Mouse (Mus musculus) small intestine, adult 2 months (tissue): ENCODE measurements around the gene Chchd5. TPM values are rescaled to one million over a fixed set of nuclear protein-coding genes. Genes with fewer than 3 reads are reported as not detected.

ENCODE experiments used
- H3K27ac ChIP-seq: fragments of 200-500 bp; 2 replicates; pipeline ENCODE4 v1.5.1; 2012; ENCODE audit warnings: low read depth, low read length, control low read depth, inconsistent platforms; ENCODE audit not compliant: insufficient read depth
- H3K27me3 ChIP-seq: fragments of 200-500 bp; 2 replicates; pipeline ENCODE4 v1.6.1; 2012; ENCODE audit warnings: mild to moderate bottlenecking, moderate library complexity, low read length, inconsistent platforms; ENCODE audit not compliant: control insufficient read depth, insufficient read depth
- H3K36me3 ChIP-seq: fragments of 200-500 bp; 2 replicates; pipeline ENCODE4 v1.6.1; 2012; ENCODE audit warnings: mild to moderate bottlenecking, low read length, control low read depth, inconsistent platforms; ENCODE audit not compliant: control insufficient read depth, insufficient read depth
- H3K4me1 ChIP-seq: fragments of 200-500 bp; 2 replicates; pipeline ENCODE4 v1.6.1; 2012; ENCODE audit warnings: low read length, inconsistent platforms, mixed read lengths; ENCODE audit not compliant: control insufficient read depth, insufficient read depth, insufficient read length
- H3K4me3 ChIP-seq: fragments of 200-500 bp; 2 replicates; pipeline ENCODE4 v1.5.1; 2012; ENCODE audit warnings: low read depth, mild to moderate bottlenecking, control low read depth, inconsistent platforms, low read length, moderate library complexity
- CTCF ChIP-seq: fragments of 200-500 bp; IDR thresholded peaks from 2 replicates; pipeline ENCODE4 v1.5.1; 2012; ENCODE audit warnings: low read depth, mild to moderate bottlenecking, control low read depth, inconsistent platforms, low read length, moderate library complexity, mixed read lengths; ENCODE audit not compliant: insufficient replicate concordance, insufficient read length; ENCODE audit errors: extremely low read depth
- POLR2A ChIP-seq: fragments of 200-500 bp; IDR thresholded peaks from 2 replicates; pipeline ENCODE4 v1.6.1; 2012; ENCODE audit warnings: low read depth, mild to moderate bottlenecking, control low read depth, inconsistent platforms, low read length, moderate library complexity
- WGBS: fragments of 180-500 bp; shearing (Covaris S2); methylation state at CpG from one replicate; pipeline ENCODE4 v1.1.7; 2018; 5-methylcytosine and 5-hydroxymethylcytosine counted together
- polyA plus RNA-seq: library from polyadenylated mRNA; depleted of rRNA; stranded (reverse); fragments of >200 nt; gene quantifications from 2 replicates; pipeline ENCODE4 v1.2.3, GENCODE M21; 2012

The Chchd5 gene
- polyA plus RNA-seq, 1 experiment, result 21.0 TPM

GRCm38 (mm10) chr2:129093926-129094724 is 35.4 kb upstream of the Chchd5 start:
- no peak for TF ChIP-seq CTCF
- no peak for TF ChIP-seq POLR2A
- H3K27me3 ChIP-seq, result no peaks in the 10 kb centered on the region
- no peaks in the 10 kb centered on the region for H3K36me3 ChIP-seq
- no peak overlapping the region for H3K27ac ChIP-seq
- WGBS, result 84% methylated on average over 18 of the region's 18 CpGs
- no peaks in the 10 kb centered on the region for H3K4me1 ChIP-seq
- H3K4me3 ChIP-seq, result no peak overlapping the region

GRCm38 (mm10) chr2:129100784-129101310 is 28.7 kb upstream of the Chchd5 start, which contains the start of gene Polr1b:
Gene Polr1b, plus strand, starts transcription at chr2:129100995.
- Histone ChIP-seq H3K36me3 (peaks cover 12% of the 10 kb centered on the region), H3K27ac (no peak within 1 kb of the TSS), H3K4me3 (peak within 1 kb of the TSS; percentile 98), H3K27me3 (no peaks in the 10 kb centered on the region), H3K4me1 (no peaks in the 10 kb centered on the region; the same call in 1 of the 2 replicates)
- TF ChIP-seq CTCF (no peak), POLR2A (no peak)
- WGBS, result under 1% methylated on average over 35 of the region's 35 CpGs

GRCm38 (mm10) chr2:129112924-129113323 is 16.6 kb upstream of the Chchd5 start:
- TF ChIP-seq POLR2A (no peak), CTCF (no peak)
- Histone ChIP-seq H3K27me3 (no peaks in the 10 kb centered on the region), H3K36me3 (peaks cover 50% of the 10 kb centered on the region), H3K27ac (no peak overlapping the region), H3K4me3 (no peak overlapping the region), H3K4me1 (no peaks in the 10 kb centered on the region)
- WGBS, result 91% methylated on average over 5 of the region's 5 CpGs

- Histone ChIP-seq H3K27ac (no peak overlapping the region), H3K36me3 (peaks cover 54% of the 10 kb centered on the region), H3K4me1 (no peaks in the 10 kb centered on the region), H3K27me3 (no peaks in the 10 kb centered on the region), H3K4me3 (no peak overlapping the region)
- TF ChIP-seq POLR2A (no peak), CTCF (no peak)
- 95% methylated on average over 9 of the region's 9 CpGs for WGBS
Measured at GRCm38 (mm10) chr2:129115706-129116367, 13.7 kb upstream of the Chchd5 start.

- H3K4me1 ChIP-seq, result no peaks in the 10 kb centered on the region
- TF ChIP-seq POLR2A (no peak), CTCF (no peak)
- H3K27ac ChIP-seq, result no peak overlapping the region
- H3K36me3 ChIP-seq, result peaks cover 53% of the 10 kb centered on the region
- no peaks in the 10 kb centered on the region for H3K27me3 ChIP-seq
- no peak overlapping the region for H3K4me3 ChIP-seq
- WGBS, result 100% methylated on average over 1 of the region's 1 CpGs
Measured at GRCm38 (mm10) chr2:129116368-129116739, 13.1 kb upstream of the Chchd5 start.

- H3K27ac ChIP-seq, result no peak overlapping the region
- no peak overlapping the region for H3K4me3 ChIP-seq
- whole genome bisulfite sequencing, result 97% methylated on average over 12 of the region's 12 CpGs
- no peaks in the 10 kb centered on the region for H3K27me3 ChIP-seq
- TF ChIP-seq CTCF (no peak), POLR2A (no peak)
- no peaks in the 10 kb centered on the region for H3K4me1 ChIP-seq
- H3K36me3 ChIP-seq, result peaks cover 50% of the 10 kb centered on the region
Measured at GRCm38 (mm10) chr2:129118061-129118460, 11.4 kb upstream of the Chchd5 start.

- TF ChIP-seq POLR2A (no peak), CTCF (no peak)
- Histone ChIP-seq H3K4me1 (no peaks in the 10 kb centered on the region), H3K4me3 (no peak overlapping the region), H3K36me3 (peaks cover 42% of the 10 kb centered on the region), H3K27me3 (no peaks in the 10 kb centered on the region), H3K27ac (no peak overlapping the region)
- WGBS, result 95% methylated on average over 8 of the region's 8 CpGs
Measured at GRCm38 (mm10) chr2:129121986-129122385, 7.5 kb upstream of the Chchd5 start.
